Mouse (Mus musculus) stomach, postnatal 0 days (tissue): Measurements from ENCODE around the gene Rxra.

Source experiments
- CTCF ChIP-seq: IDR thresholded peaks from 2 replicates; pipeline ENCODE4 v1.5.1; 2016; ENCODE audit warnings: antibody characterized with exemption, low read depth, mild to moderate bottlenecking, moderate library complexity
- EP300 ChIP-seq: optimal IDR thresholded peaks from 2 replicates; pipeline ENCODE3; 2016; ENCODE audit warnings: antibody characterized with exemption

DNA sequence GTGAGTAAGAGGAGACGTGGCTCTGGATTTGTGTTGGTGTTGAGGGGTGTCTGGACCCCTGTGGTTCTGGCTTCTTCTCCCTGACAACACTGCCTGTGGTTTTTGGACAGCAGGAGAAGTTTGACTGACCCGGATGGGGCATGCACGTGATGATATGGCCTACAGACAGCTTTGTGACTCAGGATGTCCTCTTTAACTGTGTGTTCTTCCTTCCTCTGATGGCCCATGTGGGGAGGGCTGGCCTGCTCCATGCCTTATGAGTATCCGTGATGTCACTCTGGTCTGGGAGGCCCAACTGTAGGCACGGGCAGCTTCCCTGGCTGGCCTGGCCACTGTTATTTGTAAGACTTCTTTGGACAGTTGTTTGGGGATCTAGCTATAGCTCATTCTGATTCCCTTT is 11.7 kb downstream of the Rxra start:
- TF ChIP-seq CTCF = no peak
- no peak for TF ChIP-seq EP300
